Mouse (Mus musculus) ZHBTc4 (cell line): ENCODE measurements around the gene Alk.

ENCODE experiments used
- DNase-seq: peaks from one replicate; pipeline ENCODE4 v3.0.0-alpha.2; 2011; ENCODE audit warnings: low read depth, low spot score

The Alk gene

DNA sequence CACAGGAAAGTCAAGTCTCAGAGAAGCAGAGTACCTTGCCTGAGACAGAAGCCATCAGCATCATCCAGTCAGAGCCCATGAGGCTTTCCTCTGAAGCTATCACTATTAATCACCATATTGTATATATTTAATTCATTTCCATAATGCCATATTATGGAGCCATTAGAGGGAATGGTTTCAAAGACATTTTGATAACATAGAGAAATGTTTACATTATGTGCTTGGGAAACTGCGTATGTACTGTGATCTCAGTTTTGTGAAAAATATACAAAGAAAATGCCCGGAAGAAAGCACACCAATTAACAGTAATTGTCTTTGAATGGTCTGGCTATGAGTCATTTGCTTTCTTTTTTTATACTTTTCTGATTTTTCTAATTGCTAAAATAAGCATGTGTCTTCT, 203.1 kb downstream of the Alk start:
- DNase-seq, result no peak

DNA sequence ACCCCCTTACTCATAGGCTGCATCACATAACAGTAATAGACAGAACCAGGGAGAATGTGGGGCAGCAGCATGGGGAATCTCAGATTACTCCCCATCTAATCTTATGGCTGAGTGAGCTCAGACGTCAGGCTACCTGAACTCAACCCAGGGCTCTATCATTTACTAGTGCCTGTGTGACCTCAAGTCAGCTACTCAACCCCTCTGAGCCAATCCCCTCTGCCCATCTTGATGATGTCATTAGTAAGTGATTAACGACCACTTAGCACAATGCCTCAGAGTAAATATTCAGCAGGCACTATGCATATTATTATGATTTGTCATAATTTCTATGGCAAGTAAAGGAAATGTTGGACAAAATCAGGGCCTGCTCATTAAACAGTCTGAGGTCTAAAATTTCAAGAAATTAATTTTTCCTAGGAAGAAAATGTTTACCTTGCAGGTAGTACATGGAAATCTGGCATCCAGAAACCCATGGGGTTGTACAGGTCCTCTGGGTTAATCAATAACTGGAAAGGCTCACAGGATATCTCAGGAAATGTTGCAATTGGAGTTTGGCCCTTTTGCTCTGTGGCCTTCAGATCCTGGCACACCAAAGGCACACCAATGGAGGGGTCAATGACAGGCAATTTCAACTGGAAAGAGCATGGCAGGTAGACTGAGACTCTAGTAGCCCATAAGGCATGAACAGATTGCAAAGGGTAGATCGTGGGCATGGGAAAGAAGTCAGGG, 204.9 kb downstream of the Alk start:
- no peak for DNase-seq

DNA sequence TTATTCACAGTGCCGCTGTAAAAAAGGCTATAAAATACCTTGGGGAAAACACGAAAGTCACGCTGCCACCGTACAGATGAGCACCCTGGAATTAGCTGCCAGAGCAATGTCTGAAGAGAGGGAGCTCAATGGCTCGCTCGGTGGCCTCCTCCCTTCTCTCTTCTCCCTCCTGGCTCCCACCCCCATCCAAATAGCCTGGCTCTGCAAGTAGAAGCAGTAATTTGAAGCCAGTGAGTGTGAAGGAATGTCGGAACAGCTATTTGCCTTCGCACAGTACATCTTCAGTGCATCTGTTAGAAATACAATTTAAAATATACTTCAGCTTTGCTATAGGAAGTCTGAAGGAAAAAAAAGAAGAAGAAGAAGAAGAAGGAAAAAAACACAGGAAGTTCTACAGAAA, 208.5 kb downstream of the Alk start:
- no peak for DNase-seq

DNA sequence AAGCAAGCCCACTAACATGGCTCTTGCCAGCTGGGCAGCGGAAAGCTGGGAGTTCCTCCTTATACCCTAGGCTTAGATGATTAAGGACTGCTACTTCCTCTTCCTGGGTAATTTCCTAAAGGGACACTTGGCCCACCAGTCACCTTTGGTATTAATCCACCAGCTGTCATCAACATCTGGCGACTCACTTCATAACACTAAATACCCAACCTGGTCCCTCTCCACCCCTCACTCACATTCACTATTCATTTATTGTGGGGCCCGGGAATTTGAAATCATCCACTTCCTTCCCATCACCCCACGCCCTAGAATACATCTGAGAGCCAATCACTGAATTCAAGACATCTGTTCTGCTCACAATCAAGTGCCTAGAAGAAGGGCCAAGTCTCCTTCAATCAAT, 235.4 kb downstream of the Alk start:
- DNase-seq, result no peak

DNA sequence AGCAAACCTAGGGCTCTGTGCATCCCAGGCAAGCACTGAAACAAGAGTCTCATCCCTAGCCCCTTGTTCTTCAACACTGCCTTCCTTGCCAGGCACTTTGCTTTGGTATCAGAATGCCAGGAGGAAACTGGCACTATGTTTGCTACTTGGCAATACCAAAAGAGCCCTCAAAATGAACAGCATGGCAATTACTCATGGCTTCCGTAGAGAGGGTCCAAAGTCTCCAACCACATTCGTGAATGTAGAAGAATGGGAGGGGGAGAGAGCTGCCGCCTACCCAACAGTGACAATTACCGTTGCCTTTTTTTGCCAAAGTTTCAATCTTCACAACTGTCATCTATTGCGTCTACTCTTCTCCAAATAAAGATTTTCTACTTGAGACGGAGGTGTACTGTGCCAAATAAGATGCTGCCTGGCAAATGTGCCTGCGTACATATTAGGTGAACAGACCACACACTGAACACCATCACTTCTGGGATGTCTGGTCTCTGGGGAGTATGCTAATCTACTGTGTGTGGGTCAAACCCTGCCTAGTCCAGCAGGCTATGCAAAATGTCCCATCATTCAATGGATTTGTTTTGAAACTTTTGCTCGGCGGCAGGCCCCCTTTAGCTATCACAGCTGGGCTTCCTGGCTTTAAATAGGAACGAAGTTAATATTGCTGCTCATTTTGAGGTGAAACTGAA, 241.5 kb downstream of the Alk start:
- no peak for DNase-seq

DNA sequence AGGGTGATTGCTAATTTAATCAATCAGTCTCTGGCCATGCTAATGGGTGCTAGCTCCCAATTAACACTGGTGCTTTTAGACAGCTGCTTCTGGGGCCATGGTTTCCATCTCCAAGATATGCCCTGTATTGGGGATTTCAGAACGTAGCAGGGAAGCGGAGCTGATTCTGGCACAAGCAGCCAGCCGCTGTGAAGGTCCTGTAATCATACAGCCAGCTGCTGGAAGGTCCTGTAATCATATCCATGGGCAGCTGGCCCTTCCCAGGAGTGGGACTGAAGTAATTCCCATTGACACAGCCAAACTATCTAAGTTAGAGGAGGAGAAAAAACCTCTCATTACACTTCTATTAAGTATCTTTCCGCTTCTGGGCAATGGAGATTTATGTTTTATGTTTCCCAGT, 242.5 kb downstream of the Alk start:
- no peak for DNase-seq

DNA sequence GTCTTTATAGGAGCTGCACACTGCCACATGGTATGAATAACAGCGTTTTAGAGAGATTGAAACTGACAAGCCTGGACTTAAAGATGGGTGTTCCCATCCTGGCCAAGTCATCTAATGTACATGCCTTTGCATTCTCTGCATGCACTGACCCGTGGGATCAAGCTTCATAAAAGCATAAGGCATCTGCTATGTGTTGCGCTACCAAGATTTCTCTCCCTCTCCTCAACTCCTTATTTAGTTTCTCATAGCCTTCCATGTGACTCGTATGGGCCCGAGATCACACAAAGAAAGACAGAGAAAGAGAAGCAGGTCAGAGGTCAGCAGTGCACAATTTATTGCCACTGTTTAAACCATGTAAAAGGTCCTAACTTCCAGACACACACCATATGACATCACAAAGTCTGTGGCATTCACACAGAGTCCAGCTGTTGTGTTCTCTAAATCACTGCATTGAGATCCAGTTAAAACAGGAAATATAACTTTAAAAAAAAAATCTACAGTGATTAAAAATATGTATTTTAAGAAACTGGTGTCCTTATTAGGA, 247.6 kb downstream of the Alk start:
- DNase-seq, result no peak

DNA sequence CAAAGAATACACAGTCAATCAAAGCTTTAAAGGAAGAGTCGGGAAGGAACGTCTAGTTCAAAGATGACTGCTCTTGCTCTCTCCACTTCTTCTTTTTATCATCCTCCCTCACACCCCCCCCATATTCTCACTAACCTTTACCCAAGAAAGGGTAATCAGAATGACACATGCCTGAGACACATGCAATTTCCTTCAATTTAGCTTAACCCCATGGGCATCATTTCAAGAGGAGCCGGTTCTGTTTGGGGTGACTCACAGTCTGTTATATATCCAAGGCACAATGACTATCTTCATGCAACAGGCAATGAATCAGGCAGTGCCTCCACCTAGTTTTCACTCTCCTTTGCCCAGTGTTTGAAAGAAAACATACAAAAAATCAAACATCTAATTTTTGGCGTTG, 265.0 kb downstream of the Alk start:
- DNase-seq, result no peak

DNA sequence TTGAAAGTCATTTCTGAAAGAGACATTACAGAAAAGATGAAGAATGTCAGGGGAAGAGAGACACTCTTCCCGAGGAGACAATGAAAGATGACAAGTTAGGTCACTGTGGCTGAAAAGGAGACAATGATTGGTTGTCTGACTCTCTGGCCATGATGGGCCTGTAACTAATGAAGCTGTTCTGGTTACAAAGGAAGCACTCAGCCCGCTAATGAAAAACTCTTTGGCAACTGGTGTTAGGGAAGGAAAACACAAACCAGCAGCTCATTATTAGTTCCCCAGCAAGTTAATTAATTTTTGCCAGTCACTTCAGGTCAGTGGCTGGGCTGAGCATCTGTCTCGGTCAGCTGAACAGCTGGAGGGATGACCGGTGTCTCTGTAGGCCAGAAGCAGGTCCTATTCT, 271.5 kb downstream of the Alk start:
- no peak for DNase-seq

DNA sequence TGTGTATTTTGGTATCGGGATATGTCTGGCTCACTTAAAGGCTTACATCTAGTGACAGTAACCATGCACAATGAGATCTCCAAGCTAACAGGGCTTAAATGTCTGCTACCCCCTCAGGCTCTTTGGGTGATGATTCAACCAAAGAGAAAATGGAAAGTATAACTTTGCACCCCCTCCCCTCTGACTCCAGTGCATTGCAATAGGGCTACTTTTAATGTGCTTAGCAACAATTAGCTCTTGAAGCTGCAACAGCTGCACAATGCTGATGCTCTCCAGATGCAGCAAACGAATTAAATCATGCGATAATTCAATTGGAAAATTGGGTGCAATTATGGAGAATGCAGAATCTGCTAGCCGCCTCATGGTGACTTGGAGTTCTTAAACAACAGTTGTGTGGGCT, 278.5 kb downstream of the Alk start:
- no peak for DNase-seq

DNA sequence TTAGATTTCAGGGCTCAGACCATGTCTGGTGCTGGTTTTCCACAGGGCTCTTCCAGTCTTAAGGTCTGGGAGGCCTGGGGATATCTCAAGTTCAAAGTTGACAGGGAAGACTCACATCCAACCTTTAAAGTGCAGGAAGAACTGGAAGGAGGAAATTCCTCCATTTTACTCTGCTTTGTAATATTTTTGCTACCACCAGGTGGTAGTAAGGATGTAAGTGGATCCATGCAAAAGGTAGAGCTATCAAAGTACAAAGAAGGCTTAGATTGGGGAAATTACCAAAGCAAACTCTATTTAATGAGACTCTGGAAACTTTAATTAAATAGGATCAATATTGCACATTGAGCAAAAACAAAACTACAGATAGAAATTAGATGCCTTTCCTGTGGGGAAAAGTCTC, 284.9 kb downstream of the Alk start:
- DNase-seq, result peak; percentile 6

DNA sequence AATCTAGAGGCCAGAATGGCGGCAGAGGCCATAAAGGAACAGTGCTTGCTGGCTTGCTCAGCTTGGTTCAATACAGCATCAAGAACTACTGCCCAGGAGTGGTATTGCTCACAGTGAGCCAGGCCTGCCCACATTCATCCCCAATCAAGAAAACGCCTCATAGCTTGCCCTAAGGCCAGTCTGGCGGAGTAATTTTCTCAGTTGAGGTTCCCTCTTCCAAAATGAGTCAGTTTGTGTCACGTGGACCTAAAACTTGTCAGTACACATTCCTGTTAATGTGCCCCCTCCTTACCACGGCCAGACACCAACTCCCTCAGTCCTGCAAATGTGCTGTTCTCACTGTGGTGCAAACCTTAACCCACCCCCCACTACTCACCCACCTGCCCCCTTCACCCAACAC, 304.8 kb downstream of the Alk start:
- no peak for DNase-seq

DNA sequence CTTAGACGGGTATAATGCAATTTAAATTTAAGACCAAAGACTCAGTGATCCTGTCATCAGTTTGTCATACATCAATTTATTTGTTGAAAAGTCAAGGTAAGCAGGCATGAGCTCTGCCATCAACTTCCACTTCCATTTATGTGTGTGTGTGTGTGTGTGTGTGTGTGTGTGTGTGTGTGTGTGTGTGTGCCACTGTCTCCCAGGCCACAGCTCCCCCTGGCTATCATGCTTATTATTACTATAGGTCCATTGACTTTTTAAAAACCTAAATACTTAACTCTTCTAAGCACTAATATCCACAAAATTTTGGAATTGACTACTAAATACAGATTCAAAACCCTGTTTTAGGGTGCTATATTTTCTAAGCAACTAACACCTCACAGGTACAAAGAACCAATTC, 308.1 kb downstream of the Alk start:
- DNase-seq, result no peak

DNA sequence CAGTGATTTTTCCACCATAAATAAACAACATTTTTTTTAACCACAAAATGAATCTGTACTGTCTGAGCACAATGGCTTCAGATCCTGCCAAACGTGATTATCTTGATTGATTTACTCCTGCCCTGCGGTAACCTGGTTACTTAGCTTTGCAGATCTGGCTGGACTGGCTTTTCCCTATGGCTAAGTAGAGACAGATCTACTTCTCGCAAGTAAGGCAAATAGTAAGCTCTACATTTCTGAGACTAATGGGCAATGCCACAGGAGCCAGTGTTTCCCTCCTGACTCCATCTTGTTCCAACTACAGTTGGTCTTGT, 311.2 kb downstream of the Alk start:
- DNase-seq, result no peak

DNA sequence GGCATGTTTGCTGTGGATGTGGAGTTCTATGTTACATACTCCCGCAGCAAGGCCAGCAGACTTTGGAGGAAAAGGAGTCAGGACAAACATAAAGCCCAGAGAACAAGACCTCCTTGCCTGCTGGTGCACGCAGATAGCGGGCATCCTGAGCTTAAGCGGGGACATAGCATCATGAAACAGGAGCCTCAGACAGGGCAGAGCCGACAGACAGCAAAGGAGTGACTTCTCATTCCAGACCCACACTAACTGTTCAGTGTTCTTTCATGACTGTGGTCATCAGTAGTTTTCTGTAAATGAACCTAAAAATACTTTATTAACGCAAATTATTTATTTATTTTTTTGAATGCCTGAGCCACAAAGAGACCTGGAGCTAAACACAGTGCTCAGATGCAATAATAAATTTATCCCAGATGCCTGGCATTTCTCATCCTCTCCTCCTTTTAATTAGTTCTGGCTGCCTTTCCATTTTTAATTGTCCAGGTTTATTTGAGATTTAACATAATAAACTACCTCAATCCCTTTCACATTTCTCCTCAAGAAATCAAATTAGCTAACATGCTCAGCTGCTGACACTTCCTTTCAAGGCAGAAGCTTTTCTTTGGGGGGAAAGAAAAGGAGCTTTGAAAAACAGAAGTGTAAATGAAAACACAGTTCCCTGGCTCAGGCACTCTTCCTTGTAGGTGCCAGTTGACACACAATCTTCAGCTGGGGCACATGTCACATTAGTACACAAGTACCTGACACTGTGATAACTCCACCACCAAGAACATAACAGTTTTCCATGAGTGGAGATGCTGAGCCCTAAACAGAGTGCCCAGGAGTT, 311.8 kb downstream of the Alk start:
- DNase-seq, result no peak

DNA sequence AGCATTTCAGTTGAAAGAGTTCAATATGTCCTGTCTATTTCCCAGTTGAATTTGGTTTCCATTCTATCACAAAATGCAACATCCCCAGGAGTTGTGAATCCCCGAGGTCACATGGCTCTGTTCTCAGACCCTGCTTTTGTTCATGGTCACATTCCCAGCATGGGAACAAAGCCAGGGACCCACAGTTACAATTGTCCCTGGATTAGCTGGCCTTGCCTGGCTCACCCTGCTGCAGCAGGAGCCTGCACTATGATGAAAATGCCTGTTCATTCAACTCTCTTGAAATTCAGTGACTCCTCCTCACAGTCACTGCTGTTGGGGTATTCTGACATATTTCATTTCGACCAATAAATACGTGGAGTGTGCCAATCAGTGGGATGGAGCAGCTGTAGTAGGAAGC, 318.5 kb downstream of the Alk start:
- DNase-seq, result peak; percentile 8

DNA sequence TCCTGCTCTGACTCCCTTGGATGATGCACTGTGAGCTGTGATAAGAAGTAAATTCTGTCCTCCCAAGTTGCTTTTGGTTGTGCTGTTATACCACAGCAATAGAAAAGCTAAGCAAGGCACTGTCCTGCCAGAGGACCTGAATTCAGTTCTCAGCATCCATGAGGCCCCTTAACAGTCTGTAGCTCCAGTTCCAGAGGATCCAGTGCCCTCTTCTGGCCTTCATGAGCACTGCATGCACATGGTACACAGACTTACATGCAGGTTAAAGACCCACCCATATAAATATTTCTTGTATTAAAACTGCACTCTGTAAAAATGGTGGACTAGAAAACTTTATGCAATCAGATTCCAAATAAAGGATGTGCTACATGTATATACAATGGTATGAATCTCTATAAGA, 326.1 kb downstream of the Alk start:
- peak; percentile 49 for DNase-seq

DNA sequence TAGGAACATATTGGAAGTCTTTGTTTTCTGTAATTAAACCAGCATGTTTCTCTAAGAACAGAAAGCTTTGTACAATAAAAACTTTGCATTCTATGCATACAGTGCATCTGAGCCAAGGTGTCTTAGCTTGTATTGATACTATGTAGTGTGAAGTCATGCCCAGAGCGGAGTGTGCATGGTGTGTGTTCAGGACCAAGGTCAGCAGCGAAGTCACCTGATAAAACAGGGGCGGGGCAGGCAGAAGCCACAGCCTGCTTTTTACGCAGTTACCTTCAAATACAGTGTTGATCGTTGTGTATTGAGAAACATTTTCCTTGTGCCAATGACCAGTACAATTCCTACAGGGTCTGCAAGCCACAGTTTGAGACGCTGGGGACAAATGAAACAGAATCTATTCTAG, 327.6 kb downstream of the Alk start:
- DNase-seq, result peak; percentile 40

DNA sequence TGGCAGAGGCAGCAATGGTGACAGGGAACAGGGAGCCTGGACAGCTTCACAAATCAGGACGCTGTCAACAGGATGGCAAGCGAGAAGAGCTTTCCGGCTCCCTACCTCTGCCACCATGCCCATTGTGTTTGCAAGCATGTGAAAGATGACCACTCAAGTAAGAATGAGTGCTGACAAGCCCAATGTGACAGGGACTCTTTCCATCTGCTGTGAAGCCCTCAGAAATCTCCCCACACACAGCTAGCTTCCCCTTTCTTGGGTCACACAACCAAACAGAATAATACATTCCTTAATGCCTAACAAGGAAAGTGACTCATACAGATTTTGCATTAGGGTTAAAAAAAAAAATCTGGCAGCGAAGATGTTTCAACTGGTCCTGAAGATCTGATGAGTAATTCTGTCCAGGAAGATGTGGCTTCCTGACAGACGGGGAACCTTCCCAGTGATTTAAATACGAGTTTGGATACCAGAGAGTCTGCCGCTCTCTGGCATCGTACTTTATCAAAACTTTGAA, 329.0 kb downstream of the Alk start:
- no peak for DNase-seq

DNA sequence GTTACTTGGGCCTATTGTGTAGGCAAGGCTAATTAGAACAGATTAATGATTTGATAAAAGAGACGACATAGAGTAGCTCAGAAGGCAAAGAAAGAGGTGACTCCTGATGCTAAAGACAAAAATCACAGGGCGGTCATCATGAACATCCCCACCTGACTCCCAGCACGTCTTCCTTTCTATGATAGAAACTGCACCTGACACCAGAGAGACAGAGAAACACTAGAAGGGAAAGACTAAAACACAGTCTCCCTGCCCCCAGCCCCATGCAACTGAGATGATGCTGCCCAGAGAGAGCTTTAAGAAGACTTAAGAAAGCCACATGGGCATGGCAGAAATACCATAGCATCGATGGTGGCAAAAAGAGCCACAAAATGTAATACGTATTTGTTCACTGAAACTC, 330.2 kb downstream of the Alk start:
- no peak for DNase-seq

DNA sequence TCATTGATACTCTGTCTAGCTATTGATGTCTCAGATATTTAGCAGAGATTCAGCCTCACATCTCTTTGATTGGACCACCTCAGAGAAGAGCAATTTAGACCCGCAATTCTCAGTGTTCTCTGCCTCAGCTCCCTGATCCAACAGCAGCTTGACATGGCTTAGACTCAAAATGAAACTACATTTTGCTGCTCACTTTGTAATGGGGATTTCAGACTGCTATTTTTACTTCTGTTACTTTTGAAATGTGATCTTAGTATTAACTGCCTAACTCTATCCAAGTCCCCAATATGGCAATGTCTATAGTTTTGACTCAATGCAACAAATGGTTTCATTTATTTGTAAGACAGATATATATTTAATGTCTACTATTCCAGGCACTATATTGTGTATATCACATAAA, 332.8 kb downstream of the Alk start:
- no peak for DNase-seq

DNA sequence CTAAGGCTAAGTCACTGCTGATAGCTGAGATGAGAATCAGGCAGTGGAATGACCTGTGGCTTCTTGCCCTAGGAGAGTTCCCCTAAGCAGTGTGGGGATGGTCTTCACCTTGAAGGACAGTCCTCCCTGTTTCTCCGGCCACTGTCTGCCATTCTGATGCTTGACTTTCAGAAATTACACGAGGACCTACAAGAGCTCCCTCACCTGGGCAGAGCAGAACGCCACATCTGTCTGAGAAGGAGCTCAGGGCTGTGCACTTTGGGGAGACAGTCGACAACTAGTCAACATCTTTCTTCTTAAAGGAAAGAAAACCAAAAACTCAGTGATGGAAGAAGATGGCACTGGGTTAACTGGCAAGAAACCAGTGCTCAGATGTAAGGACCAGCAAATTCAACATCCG, 335.9 kb downstream of the Alk start:
- DNase-seq, result no peak
